Mouse (Mus musculus): Measurements from ENCODE around the gene Hint2. TPM values are rescaled to one million over a fixed set of nuclear protein-coding genes. Genes with fewer than 3 reads are reported as not detected.

The Hint2 gene
- polyA plus RNA-seq (2012; rRNA removed): 80.6 and 90.2 TPM in 2 replicates

DNA sequence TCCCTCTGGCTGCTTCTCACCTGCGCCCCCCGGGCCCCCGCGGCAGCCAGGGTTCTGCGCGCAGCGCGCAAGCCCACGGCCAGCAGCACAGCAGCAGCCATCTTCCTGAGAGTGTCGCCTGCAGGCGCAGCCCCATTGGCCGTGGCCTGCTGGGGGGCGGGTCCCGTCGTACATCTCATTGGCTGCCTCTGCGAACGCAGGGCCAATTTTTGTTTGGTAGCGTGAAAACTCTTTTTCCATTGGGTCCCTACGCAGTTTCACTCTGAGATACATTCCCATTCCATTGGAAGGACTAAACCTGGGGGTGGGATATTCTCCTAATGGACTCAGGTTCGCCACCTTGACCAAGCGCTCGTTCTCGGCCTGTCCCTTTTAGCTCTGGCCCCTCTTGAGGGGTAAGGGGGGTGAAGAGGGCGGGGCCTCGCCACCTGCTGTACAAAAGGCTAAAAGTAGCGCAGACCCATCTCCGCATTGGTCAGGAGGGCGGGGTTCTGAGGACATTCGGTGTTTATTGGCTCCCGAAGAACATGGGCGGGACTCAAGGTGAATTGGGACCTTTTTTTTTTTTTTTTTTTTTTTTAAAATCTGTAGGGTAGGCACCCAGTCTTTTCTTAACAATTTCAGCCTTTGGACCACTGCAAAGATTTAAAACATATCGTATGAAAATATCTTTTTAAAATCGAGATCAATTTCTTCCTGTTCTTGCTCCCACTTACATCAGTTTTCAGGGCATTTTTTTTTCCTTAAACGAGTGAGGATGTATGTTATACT lies at the start of gene Hint2:
TSS of gene Hint2 (minus strand) at position 128 of the 771 bp plus-strand sequence.
- under 1% methylated on average over 34 of the region's 34 CpGs for WGBS
- peak; percentile 92 for DNase-seq (ENCODE audit: low read depth, low spot score)

DNA sequence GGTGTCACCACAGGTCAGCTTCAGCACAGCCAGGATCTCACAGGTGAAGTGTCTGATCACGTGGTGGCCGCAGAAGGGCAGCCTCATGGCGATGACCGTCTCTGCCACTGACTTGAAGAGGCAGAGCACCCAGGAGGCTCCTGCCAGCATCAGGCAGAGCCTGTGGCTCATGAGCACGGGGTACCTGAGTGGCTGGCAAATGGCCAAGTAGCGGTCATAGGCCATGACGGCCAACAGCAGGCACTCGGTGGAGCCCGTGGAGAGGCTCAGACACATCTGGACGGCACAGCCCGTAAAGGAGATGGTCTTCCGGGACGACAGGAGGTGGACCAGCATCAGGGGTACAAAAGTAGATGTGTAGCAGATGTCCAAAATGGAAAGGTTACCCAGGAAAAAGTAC lies 49.7 kb upstream of the Hint2 start:
- no peak for DNase-seq (ENCODE audit: low read depth, low spot score)
- WGBS: 67% methylated on average over 13 of the region's 13 CpGs

DNA sequence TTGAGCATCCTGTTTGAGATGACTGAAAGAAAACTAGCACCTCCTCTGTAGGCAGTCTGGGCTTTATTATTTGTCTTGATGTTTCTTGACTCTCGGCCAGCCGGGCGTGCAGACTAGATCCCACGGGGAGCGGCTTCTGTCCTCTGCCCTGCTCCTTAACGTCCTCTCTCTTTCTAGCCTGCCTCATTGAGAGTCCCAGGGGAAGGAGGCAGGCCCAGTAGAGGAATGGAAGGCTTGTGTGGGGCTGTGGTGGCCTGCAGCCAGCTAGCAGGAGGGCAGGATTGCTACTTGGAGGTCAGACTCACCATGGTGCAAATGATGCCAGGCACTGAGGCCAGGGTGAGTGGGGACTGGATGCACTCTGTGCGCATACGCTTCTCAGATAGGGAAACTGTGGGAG lies 47.6 kb upstream of the Hint2 start:
- 55% methylated on average over 8 of the region's 8 CpGs for WGBS

DNA sequence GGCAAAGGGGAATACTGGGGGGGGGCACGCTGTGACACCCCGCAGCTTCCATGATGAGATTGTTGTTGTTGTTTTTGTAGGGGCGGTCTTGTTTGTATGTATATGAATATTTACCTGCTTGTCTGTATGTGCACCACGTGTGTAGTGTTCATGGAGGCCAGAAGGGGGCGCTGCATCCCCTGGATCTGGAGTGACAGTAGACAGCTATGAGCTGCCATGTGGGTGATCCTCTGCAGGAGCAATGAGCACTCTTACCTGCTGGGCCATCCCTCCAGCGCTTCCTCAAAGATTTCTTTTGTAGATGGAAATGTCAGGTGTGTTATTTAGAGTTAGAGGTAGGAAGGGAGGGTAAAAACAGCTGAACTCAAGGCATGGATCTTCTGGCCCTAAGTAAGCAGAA lies 47.2 kb upstream of the Hint2 start:
- 76% methylated on average over 6 of the region's 6 CpGs for WGBS
- no peak for DNase-seq (ENCODE audit: low read depth, low spot score)

More for the DNA sequence above, 47.6 kb upstream of the Hint2 start:
- DNase-seq (ENCODE audit: low read depth, low spot score): no peak

DNA sequence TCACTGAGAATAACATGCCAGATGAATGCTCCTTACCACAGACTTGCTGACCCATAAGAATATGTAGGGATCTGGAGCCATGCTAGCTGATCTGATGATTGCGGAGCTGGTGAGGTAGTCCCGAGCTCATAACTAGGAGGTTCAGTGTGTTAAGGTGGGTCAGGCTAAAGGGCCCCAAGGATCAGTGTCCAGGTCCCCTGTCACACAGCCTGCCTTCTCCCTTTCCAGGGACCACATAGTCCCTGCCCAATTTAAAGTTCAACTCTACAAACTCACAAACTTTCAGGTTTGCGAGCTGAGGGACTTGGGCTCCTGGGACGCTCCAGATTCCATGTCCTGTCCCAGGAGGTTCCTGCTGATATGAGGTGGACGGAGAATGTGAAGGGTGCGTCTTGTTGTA lies 44.4 kb upstream of the Hint2 start, which contains the start of gene Olfr70:
TSS of gene Olfr70 (minus strand) at position 101 of the 400 bp plus-strand sequence.
- no peak for DNase-seq (ENCODE audit: low read depth, low spot score)
- 71% methylated on average over 6 of the region's 6 CpGs for WGBS

DNA sequence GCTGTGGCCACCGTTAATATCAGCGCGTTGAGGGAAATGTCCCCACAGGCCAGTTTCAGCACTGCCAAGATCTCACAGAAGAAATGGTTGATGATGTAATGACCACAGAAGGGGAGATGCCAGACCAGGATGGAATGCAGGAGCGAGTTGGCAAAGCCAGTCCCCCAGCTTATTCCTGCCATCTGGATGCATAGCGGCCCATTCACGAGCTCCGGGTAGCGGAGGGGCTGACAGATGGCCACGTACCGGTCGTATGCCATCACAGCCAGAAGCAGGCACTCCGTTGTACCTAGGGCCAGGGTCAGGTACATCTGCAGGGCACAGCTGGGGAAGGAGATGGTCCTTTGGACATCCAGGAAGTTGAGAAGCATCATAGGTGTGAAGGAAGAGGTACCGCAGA lies 40.3 kb upstream of the Hint2 start:
- no peak for DNase-seq (ENCODE audit: low read depth, low spot score)
- 92% methylated on average over 13 of the region's 13 CpGs for WGBS

DNA sequence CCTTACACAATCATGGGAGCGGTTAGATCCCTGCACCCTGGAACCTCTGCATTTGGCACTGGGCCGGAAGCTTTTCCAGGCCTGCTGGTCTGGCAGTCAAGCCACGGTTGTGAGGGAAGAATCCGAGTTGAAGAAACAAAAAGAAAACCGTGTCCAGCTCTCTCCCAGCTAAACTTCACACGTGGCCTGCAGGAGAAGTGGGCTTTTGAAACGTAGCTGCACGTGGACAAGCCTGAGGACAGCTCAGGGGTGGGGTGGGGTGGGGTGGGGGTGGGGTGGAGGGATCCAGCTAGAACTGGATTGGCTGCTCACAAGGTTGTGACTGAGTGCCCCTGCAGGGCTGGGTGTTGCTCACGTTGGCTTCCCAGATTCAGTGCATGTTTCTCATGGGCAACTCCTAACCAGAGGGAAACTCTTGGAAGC lies 39.0 kb upstream of the Hint2 start:
- no peak for DNase-seq (ENCODE audit: low read depth, low spot score)
- 4% methylated on average over 9 of the region's 9 CpGs for WGBS

DNA sequence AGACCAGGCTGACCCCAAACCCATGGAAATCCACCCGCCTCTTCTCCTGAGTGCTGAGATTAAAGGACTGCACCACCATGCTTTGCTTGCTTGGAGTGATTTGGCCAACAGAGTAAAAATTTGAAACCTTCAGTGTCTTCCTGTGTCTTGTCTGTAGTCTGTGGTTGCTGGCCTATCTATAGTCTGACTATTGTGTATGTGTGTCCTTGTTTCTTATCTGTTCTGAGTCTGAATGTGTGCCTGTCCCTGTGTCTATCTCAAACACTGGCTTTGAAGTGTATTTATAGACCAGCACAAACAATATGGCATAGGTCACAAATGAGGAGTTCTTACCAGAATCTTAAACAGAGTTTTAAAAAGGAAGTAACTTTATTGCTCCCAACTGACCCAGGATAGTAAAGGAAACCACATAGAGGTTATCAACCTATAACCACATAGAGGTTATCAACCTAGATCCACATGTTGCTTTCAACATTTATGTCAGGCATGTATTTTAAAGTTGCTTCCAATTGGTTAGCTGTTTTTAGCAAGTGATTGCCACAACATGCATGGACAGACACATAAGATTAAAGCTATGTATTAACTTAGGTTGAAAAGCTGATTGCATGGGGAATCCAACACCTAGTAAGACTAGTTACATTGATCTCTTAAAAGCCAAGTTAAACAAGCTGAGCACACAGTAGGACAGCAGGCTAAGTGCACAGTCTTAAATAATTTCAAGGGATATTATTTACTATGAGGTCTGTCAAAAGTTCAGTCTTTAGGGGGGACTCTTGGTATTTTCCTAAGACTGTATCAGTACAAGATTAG lies 38.4 kb upstream of the Hint2 start:
- 87% methylated on average over 1 of the region's 1 CpGs for WGBS
- no peak for DNase-seq (ENCODE audit: low read depth, low spot score)

DNA sequence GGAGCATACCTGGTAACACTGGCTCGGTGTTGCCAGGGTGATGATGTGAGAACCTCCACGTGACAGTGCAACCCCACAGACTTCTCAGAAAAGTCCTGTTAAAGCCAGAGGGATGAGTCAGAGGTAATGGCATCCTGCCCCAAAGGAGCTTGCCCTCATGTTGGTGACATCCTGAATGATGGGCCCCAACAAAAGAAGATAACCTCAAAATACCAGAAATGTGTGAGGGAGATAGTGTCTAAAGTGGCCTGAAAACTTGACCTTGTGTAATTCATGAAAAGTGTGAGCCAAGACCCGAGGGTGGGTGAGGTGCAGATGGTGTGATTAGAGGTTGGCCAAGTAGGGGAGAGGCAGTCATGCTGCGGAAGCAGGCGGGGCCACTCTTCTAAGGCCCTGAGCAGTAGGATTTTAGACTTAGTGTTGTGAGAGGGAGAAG lies 37.6 kb upstream of the Hint2 start:
- 55% methylated on average over 5 of the region's 5 CpGs for WGBS
- DNase-seq (ENCODE audit: low read depth, low spot score): no peak

DNA sequence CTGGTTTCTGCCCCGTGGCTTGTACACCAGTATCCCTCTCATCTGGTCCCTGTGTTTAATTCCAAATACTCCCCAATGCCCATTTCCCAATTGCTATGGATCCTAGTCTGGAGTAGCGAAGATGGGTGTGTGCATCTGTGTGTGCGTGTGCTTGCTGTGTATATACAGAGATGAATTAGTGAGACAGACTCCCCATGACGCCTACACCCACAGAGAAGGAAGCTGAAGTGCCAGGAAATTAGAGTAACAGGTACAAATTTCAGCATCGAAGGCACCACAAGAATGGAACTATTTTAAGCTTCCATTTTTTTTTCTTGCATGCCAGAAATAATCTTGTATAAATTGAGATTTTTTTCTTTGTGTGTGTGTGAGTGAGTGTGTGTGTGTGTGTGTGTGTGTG lies 34.8 kb upstream of the Hint2 start:
- DNase-seq (ENCODE audit: low read depth, low spot score): no peak
- WGBS: 70% methylated on average over 5 of the region's 5 CpGs

DNA sequence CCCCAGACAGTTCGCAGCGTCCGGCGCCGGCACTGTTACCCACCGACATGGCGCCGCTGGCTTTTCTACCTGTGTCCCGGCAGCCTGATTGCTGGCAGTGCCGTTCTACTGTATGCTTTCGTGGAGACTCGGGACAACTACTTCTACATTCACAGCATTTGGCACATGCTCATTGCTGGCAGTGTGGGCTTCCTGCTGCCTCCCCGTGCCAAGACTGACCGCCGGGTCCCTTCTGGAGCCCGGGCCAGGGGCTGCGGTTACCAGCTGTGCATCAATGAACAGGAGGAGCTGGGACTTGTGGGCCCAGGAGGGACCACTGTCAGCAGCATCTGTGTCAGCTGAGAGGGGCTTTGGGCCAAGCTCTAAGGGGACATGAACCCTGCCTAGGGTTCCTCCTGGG lies 33.8 kb upstream of the Hint2 start:
- 92% methylated on average over 17 of the region's 17 CpGs for WGBS
- no peak for DNase-seq (ENCODE audit: low read depth, low spot score)

DNA sequence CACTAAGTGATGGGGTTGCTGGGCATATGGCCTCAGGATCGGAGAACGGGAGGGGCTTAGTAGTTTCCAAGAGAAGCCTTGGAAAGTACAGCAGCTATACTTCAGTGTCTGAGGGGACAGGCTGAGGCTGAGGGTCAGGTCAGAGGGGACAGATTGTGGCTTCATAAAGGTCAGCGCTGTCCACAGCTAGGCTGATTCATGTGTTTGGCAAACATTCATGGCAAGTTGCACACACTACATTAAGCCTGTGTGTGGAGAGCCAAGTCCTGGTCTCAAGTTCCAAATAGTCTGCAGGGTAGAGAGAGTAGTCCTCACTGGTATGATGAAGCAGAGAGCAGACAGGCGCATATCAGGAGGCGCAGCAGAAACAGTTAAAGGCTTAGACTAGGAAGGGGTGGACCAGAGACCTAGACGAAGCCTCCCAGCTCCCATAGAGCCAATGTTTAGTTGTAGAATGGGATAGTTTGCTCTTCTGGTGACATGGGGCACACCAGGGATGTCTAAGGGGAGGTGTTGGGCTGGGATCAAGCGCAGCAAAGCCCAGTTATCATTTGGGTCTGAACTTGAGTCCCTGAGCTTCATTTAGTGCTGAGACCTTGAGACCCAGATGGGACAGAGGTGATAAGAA lies 23.3 kb upstream of the Hint2 start:
- DNase-seq (ENCODE audit: low read depth, low spot score): no peak
- 79% methylated on average over 7 of the region's 7 CpGs for WGBS

DNA sequence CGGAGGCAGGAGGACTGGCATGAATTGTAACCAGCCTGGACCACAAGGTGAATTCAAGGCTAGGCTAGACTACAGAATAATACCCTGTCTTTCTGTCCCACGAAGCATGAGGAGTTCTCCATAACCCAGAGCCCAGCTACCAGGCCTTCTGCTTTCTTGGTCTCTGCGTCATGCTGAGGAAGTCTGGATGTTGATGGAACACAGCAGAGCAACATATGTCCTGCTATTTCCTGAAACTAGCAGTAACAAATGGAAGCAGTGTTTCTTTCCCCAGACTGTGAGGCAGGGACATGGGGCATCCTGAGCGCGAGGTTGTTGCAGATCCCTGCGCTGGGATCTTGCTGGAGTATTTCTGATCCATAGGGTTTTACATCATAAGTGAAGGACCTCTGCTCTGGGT lies 22.3 kb upstream of the Hint2 start:
- 92% methylated on average over 6 of the region's 6 CpGs for WGBS
- no peak for DNase-seq (ENCODE audit: low read depth, low spot score)

DNA sequence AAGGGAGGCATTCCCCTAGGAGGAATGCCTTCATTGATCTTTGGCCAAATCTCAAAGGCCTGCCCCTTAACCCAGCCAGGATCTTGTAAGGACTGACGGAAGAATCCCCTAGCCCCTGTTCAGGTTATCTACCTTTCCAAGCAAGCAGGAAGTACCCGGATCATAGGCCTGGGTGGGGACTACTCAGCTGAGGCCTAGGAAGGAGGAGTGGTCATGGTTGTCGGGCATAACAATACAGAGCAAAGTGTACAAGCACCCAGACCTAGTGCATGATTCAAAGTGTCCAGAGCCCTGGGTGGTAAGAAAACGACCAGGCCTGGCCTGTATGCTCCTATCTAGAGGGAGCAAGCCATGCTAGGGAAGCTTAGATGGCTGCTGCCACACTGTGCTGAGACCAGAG lies 19.3 kb upstream of the Hint2 start:
- no peak for DNase-seq (ENCODE audit: low read depth, low spot score)
- 42% methylated on average over 4 of the region's 4 CpGs for WGBS

DNA sequence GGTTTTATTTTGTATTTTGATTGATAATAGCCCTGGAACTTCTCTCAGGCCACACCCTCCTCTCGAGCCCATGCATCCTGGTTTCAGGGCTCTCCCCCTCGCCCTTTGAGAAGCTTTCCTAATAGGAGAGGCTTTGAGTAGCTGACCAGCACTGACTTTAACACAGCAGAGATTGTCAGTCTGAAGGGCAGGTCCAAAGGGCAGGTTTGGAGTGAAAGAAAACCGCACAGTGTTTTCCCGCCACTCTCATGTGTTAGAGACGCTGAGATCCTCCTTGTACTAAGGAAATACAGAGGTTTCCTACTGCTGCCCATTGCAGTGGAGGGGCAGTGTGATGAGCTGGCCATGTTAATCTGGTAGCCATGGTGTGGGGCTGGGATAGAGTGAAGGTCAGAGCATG lies 18.7 kb upstream of the Hint2 start:
- 55% methylated on average over 5 of the region's 5 CpGs for WGBS
- DNase-seq (ENCODE audit: low read depth, low spot score): no peak

DNA sequence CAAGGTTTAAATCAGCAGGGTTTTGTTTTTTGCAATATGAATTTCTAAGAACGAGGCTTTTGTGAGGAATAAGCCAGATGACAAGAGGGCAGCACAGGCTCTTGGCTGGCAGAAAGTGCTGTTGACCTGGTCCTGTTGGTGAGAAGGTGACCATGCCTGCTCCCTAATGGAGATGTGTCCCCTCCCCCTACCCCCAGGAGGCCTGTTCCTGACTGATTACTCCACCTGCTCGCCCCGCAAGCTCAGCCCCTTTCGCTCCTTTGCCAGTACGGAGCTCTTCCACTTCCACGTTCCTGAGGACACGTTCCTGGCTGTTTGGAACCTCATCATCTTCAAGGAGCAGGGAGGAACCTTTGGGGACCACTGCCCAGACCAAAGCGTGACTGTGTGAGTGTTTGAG lies 17.4 kb upstream of the Hint2 start:
- DNase-seq (ENCODE audit: low read depth, low spot score): no peak
- 87% methylated on average over 8 of the region's 8 CpGs for WGBS

DNA sequence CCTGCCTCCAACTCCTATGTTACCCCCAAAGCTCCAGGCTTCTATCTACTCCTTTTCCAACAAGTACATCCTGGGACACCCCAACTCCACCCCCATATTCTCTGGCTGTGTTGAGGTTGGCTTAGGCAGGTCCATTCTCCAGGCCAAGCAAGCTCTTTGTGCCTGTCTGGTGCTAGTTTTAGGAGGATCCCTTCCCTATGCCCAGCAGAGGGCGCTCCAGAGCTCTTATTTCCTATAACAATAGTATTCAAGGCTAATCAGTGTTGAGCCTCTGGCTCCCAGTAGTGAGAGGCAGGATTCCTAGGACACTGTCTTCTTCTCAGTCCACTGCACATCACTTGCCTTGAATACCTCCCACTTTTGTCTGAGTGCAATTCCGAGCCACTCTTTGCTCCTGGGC lies 15.8 kb upstream of the Hint2 start:
- DNase-seq (ENCODE audit: low read depth, low spot score): peak; percentile 87

DNA sequence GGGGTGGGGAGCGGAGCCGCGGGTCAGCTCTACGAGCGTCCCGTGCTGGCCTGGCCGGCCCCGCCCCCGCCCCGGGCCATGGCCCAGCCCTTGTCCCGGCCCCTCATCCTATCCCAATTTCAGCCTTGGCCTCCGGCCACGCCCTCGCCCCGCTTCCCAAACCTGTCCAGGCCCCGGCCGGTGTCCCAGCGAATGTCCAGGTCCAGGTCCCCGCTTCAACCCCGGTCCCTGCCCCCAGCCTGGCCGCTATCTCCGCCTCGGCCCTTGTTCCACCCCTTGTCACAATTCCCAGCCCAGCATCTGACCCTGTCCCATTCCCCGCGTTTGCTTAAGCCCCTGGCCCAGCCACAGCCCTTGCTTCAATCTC lies 13.1 kb upstream of the Hint2 start:
- WGBS: 2% methylated on average over 25 of the region's 25 CpGs

More for the DNA sequence above, 15.8 kb upstream of the Hint2 start:
- WGBS: 21% methylated on average over 2 of the region's 2 CpGs

DNA sequence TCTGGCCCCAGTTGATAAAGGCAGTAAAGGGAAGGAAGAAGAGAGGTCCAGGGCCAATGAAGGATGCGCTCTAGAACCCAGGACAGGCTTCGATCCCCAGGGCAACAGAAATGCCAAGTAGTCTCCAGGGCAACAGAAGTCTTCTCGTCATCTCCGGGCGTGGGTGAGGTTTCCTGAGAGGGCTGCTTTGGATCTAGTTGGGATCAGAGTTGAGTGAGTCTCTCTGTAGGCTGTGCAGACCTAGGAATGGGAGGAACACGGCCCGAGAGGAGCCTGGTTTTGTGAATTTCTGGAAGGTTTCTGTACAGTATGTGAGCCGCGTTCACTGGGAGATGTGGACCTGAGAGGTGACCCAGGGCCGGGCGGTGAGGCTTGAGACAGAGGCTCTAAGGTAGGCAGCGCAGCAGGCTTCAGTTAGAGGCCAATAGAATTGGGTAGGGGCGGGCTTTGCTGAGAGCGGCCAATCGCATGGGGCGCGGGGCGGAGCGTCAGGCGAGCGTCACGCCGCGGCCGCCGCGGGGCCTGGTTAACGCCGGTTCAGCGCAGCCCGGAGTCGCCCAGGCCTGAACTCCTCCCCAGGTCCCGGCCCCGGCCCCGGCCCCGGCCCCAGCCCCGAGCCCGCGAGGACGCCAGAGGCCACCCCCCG lies 12.6 kb upstream of the Hint2 start, which contains the start of the genes Tmem8b and Fam221b:
TSS of gene Tmem8b (plus strand) at position 190 of the 646 bp plus-strand sequence.
TSS of gene Fam221b (minus strand) at position 364 of the 646 bp plus-strand sequence.
- 1% methylated on average over 39 of the region's 41 CpGs for WGBS
- DNase-seq (ENCODE audit: low read depth, low spot score): peak; percentile 52

More for the DNA sequence above, 13.1 kb upstream of the Hint2 start:
- DNase-seq (ENCODE audit: low read depth, low spot score): no peak

DNA sequence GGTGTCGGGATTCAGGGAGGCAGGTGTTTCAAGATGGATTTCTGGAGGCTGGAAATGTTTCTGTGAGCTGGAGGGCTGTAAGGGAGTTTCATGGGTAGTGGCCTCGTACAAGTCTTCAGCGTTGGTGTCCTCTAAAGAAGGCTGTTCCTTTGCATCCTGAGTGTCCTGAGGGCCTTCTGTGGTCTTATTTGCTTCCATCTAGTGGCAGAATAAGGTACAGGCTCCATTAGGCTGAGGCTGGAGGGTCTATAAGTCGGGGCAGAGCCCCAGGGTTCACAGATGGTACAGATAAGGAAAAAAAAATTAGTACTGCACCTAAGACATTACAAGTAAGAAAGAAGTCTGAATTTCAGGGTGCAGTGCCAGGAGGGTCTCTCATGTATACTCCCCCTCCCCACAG lies 10.1 kb upstream of the Hint2 start:
- DNase-seq (ENCODE audit: low read depth, low spot score): no peak
- WGBS: 21% methylated on average over 4 of the region's 4 CpGs
